Mouse (Mus musculus): ENCODE data around the gene Samd4. TPM values are rescaled to one million over a fixed set of nuclear protein-coding genes. Genes with fewer than 3 reads are reported as not detected.
A peak's percentile ranks its signal among the peaks of the same experiment; 100 is the strongest.

The Samd4 gene
- polyA plus RNA-seq, 1 experiment from 2014 or later: 16.1 TPM

DNA sequence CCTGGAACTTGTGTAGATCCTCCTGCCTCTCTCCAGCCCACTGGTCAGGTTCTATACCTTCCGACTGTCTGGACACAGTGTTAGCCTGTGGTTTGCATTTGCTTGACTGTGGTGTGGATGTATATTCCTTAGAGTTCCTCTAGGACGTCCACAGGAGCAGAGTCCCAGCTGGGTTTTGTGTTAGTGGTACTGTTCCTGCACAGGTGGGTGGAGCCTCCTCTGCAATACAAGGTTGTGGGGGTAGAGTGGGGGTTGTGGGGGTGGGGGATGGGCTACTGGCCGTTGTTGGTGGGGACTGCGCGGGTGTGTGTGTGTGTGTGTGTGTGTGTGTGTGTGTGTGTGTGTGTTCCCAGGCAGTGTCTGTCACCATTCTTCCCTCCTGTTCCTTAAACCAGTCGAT, 58.4 kb downstream of the Samd4 start:
- 18% methylated on average over 6 of the region's 6 CpGs for WGBS
- Histone ChIP-seq H3K4me3 (ENCODE audit: low read length) (no peak overlapping the region), H3K9ac (ENCODE audit: low read length) (peak overlapping the region; percentile 34; the same call in 1 of the 2 replicates), H3K27me3 (ENCODE audit: control insufficient read depth, insufficient read depth, low read length) (no peaks in the 10 kb centered on the region), H3K36me3 (ENCODE audit: control insufficient read depth, insufficient read depth) (no peaks in the 10 kb centered on the region), H3K9me3 (replicated peaks; ENCODE audit: control insufficient read depth, low read length) (no peaks in the 10 kb centered on the region), H3K4me2 (ENCODE audit: low read depth, low read length) (peak overlapping the region; percentile 59), H3K27ac (ENCODE audit: low read length) (peak overlapping the region; percentile 92), H3K4me1 (ENCODE audit: control insufficient read depth, insufficient read depth, low read length) (peaks cover 50% of the 10 kb centered on the region)
- 0 out of 2 replicates have a peak, but pooled peaks have one; percentile 15 for ATAC-seq (replicated peaks; ENCODE audit: extremely low read depth, insufficient read depth, low FRiP score)

- WGBS: 30% methylated on average over 23 of the region's 23 CpGs
- H3K9ac ChIP-seq (ENCODE audit: low read length): peak overlapping the region; percentile 65
- peak overlapping the region; percentile 92 for H3K27ac ChIP-seq (ENCODE audit: low read length)
- peak overlapping the region; percentile 14 for H3K4me3 ChIP-seq (ENCODE audit: low read length)
- no peaks in the 10 kb centered on the region for H3K27me3 ChIP-seq (ENCODE audit: control insufficient read depth, insufficient read depth, low read length)
- H3K4me1 ChIP-seq (ENCODE audit: control insufficient read depth, insufficient read depth, low read length): peaks cover 52% of the 10 kb centered on the region
- H3K9me3 ChIP-seq (replicated peaks; ENCODE audit: control insufficient read depth, low read length): no peaks in the 10 kb centered on the region
- H3K4me2 ChIP-seq (ENCODE audit: low read depth, low read length): peak overlapping the region; percentile 59
- ATAC-seq (replicated peaks; ENCODE audit: extremely low read depth, insufficient read depth, low FRiP score): peak; percentile 87
- no peaks in the 10 kb centered on the region for H3K36me3 ChIP-seq (ENCODE audit: control insufficient read depth, insufficient read depth)
Measured at GRCm38 (mm10) chr14:46941896-46942812, 59.5 kb downstream of the Samd4 start.

DNA sequence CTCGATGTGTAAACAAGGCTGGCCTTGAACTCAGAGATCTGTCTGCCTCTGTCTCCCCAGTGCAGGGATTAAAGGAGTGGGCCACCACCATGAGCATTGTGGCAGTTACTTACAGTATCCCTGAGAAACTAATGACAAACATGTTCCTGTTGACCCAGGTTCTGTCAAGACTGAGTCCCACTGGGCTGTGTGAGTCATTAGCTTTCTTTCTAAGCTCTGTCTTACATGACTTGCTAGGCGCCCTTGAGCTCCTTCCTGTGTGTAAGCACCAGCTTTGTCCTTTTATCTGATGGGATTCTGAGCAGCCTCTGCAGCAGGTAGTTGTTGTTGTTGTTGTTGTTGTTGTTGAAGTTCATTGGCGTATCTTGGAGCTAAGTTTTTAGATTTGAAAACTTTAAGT, 61.8 kb downstream of the Samd4 start:
- H3K4me1 ChIP-seq (ENCODE audit: control insufficient read depth, insufficient read depth, low read length): peaks cover 58% of the 10 kb centered on the region
- no peak overlapping the region for H3K4me3 ChIP-seq (ENCODE audit: low read length)
- no peak for ATAC-seq (replicated peaks; ENCODE audit: extremely low read depth, insufficient read depth, low FRiP score)
- no peaks in the 10 kb centered on the region for H3K36me3 ChIP-seq (ENCODE audit: control insufficient read depth, insufficient read depth)
- no peak overlapping the region for H3K9ac ChIP-seq (ENCODE audit: low read length)
- WGBS: 73% methylated on average over 3 of the region's 3 CpGs
- no peak overlapping the region for H3K4me2 ChIP-seq (ENCODE audit: low read depth, low read length)
- H3K27ac ChIP-seq (ENCODE audit: low read length): no peak overlapping the region
- no peaks in the 10 kb centered on the region for H3K9me3 ChIP-seq (replicated peaks; ENCODE audit: control insufficient read depth, low read length)
- H3K27me3 ChIP-seq (ENCODE audit: control insufficient read depth, insufficient read depth, low read length): no peaks in the 10 kb centered on the region

- peak overlapping the region; percentile 54; the same call in 1 of the 2 replicates for H3K27ac ChIP-seq (ENCODE audit: low read length)
- ATAC-seq (replicated peaks; ENCODE audit: extremely low read depth, insufficient read depth, low FRiP score): no peak
- no peaks in the 10 kb centered on the region for H3K27me3 ChIP-seq (ENCODE audit: control insufficient read depth, insufficient read depth, low read length)
- H3K4me1 ChIP-seq (ENCODE audit: control insufficient read depth, insufficient read depth, low read length): peaks cover 64% of the 10 kb centered on the region
- peak overlapping the region; percentile 18; the same call in 1 of the 2 replicates for H3K9ac ChIP-seq (ENCODE audit: low read length)
- H3K9me3 ChIP-seq (replicated peaks; ENCODE audit: control insufficient read depth, low read length): no peaks in the 10 kb centered on the region
- no peak overlapping the region for H3K4me3 ChIP-seq (ENCODE audit: low read length)
- no peaks in the 10 kb centered on the region for H3K36me3 ChIP-seq (ENCODE audit: control insufficient read depth, insufficient read depth)
- 50% methylated on average over 10 of the region's 10 CpGs for WGBS
- H3K4me2 ChIP-seq (ENCODE audit: low read depth, low read length): peak overlapping the region; percentile 23; the same call in 1 of the 2 replicates
Measured at GRCm38 (mm10) chr14:46945903-46946490, 63.3 kb downstream of the Samd4 start.

- H3K4me2 ChIP-seq (ENCODE audit: low read depth, low read length): no peak overlapping the region
- no peak overlapping the region for H3K27ac ChIP-seq (ENCODE audit: low read length)
- no peak for ATAC-seq (replicated peaks; ENCODE audit: extremely low read depth, insufficient read depth, low FRiP score)
- H3K9ac ChIP-seq (ENCODE audit: low read length): no peak overlapping the region
- H3K27me3 ChIP-seq (ENCODE audit: control insufficient read depth, insufficient read depth, low read length): no peaks in the 10 kb centered on the region
- no peaks in the 10 kb centered on the region for H3K36me3 ChIP-seq (ENCODE audit: control insufficient read depth, insufficient read depth)
- peaks cover 57% of the 10 kb centered on the region for H3K4me1 ChIP-seq (ENCODE audit: control insufficient read depth, insufficient read depth, low read length)
- H3K9me3 ChIP-seq (replicated peaks; ENCODE audit: control insufficient read depth, low read length): no peaks in the 10 kb centered on the region
- no peak overlapping the region for H3K4me3 ChIP-seq (ENCODE audit: low read length)
- WGBS: 89% methylated on average over 3 of the region's 3 CpGs
Measured at GRCm38 (mm10) chr14:46947644-46948043, 65.0 kb downstream of the Samd4 start.

DNA sequence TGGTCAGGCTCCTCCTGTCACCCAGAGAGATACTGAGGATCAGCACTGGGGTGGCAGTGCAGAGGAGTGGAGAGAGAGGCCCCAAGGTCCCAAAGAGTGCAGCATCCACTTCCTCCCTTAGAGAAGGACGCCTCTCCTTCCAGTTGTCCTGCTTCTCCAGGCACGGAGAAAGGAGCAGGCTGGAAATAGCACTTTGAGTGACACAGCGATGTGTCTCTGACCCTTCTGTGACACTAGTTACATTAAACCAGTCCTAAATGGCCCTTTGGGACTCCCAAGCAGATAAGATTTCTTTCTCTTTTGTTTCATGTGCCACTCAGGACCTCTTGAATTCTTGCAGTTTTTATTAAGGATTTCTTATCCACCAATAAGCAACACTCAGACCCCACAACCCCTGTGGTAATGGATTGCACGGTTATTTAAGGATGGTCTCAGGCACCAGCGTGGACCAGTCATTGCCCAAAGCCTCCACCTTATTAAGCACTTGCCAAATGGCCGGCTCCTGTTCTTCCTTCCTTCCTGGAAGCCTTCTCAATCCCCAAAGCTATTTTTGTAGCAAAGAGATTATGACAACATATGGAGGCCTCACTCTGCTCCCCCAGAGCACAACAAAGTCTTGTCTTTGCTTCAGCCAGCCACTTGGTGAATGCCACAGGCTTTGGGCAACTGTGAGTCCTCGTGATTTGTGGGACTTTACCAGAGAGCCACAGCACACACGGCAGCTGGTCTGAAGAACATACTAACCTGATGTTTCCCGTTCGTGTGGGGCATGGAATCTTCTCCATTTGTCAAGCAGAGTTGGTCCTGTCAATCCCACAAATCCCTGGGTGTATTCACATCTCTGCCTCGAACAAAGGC, 68.1 kb downstream of the Samd4 start:
- H3K27ac ChIP-seq (ENCODE audit: low read length): peak overlapping the region; percentile 74
- peak; percentile 50 for ATAC-seq (replicated peaks; ENCODE audit: extremely low read depth, insufficient read depth, low FRiP score)
- peak overlapping the region; percentile 45; the same call in 1 of the 2 replicates for H3K9ac ChIP-seq (ENCODE audit: low read length)
- H3K4me1 ChIP-seq (ENCODE audit: control insufficient read depth, insufficient read depth, low read length): peaks cover 57% of the 10 kb centered on the region
- no peaks in the 10 kb centered on the region for H3K27me3 ChIP-seq (ENCODE audit: control insufficient read depth, insufficient read depth, low read length)
- peak overlapping the region; percentile 37 for H3K4me2 ChIP-seq (ENCODE audit: low read depth, low read length)
- no peak overlapping the region for H3K4me3 ChIP-seq (ENCODE audit: low read length)
- no peaks in the 10 kb centered on the region for H3K9me3 ChIP-seq (replicated peaks; ENCODE audit: control insufficient read depth, low read length)
- 21% methylated on average over 11 of the region's 11 CpGs for WGBS
- H3K36me3 ChIP-seq (ENCODE audit: control insufficient read depth, insufficient read depth): no peaks in the 10 kb centered on the region

DNA sequence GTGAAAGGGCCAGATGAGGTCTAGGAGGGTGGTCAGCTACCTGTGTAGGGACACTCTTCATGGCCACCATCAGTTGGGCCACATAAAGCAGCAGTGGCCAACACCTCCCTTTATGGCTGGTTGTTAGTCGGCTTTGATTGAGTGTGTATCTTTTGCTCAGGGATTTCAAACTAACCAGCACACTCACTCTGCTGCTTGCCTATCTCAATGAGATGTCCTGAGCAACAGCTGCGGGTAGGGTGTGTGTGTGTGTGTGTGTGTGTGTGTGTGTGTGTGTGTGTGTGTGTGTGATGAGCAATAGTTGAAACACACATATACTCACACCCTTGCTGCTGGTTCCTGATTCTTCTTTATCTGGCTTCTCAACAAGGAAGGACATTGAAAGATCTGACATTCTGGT, 69.6 kb downstream of the Samd4 start:
- no peak overlapping the region for H3K27ac ChIP-seq (ENCODE audit: low read length)
- 58% methylated on average over 2 of the region's 2 CpGs for WGBS

GRCm38 (mm10) chr14:46955109-46955508, 72.5 kb downstream of the Samd4 start:
- Histone ChIP-seq H3K27ac (ENCODE audit: low read length) (no peak overlapping the region), H3K9ac (ENCODE audit: low read length) (no peak overlapping the region), H3K9me3 (replicated peaks; ENCODE audit: control insufficient read depth, low read length) (no peaks in the 10 kb centered on the region), H3K4me2 (ENCODE audit: low read depth, low read length) (no peak overlapping the region), H3K36me3 (ENCODE audit: control insufficient read depth, insufficient read depth) (peaks cover 4% of the 10 kb centered on the region; the same call in 1 of the 2 replicates), H3K4me3 (ENCODE audit: low read length) (no peak overlapping the region), H3K27me3 (ENCODE audit: control insufficient read depth, insufficient read depth, low read length) (no peaks in the 10 kb centered on the region), H3K4me1 (ENCODE audit: control insufficient read depth, insufficient read depth, low read length) (peaks cover 48% of the 10 kb centered on the region)
- WGBS: 44% methylated on average over 2 of the region's 2 CpGs
- no peak for ATAC-seq (replicated peaks; ENCODE audit: extremely low read depth, insufficient read depth, low FRiP score)

More for the DNA sequence above, 69.6 kb downstream of the Samd4 start:
- no peaks in the 10 kb centered on the region for H3K27me3 ChIP-seq (ENCODE audit: control insufficient read depth, insufficient read depth, low read length)
- H3K9me3 ChIP-seq (replicated peaks; ENCODE audit: control insufficient read depth, low read length): no peaks in the 10 kb centered on the region
- no peak overlapping the region for H3K4me3 ChIP-seq (ENCODE audit: low read length)
- H3K36me3 ChIP-seq (ENCODE audit: control insufficient read depth, insufficient read depth): peaks cover 2% of the 10 kb centered on the region; the same call in 1 of the 2 replicates
- no peak overlapping the region for H3K4me2 ChIP-seq (ENCODE audit: low read depth, low read length)
- H3K9ac ChIP-seq (ENCODE audit: low read length): no peak overlapping the region
- H3K4me1 ChIP-seq (ENCODE audit: control insufficient read depth, insufficient read depth, low read length): peaks cover 60% of the 10 kb centered on the region
- ATAC-seq (replicated peaks; ENCODE audit: extremely low read depth, insufficient read depth, low FRiP score): no peak
